Mouse (Mus musculus) CD4-positive helper T cell, adult 2 months (primary cell): ENCODE data around the gene Gm773.
"Not testable (repeated sequence)": the region's sequence is repeated elsewhere in the genome, so short reads cannot be mapped to it uniquely, and the experiment has no call there.

ENCODE experiments used
- DNase-seq: peaks from one replicate; pipeline ENCODE4 v3.0.0-alpha.2; 2012; ENCODE audit warnings: low read depth, missing footprints, low spot score

The Gm773 gene

GRCm38 (mm10) chrX:56212771-56213170 is at the start of gene Gm773:
Gene Gm773, minus strand, starts transcription at chrX:56212881.
- DNase-seq = no peak

- not testable (repeated sequence) for DNase-seq
Measured at GRCm38 (mm10) chrX:56186449-56186848, 26.2 kb downstream of the Gm773 start.

DNA sequence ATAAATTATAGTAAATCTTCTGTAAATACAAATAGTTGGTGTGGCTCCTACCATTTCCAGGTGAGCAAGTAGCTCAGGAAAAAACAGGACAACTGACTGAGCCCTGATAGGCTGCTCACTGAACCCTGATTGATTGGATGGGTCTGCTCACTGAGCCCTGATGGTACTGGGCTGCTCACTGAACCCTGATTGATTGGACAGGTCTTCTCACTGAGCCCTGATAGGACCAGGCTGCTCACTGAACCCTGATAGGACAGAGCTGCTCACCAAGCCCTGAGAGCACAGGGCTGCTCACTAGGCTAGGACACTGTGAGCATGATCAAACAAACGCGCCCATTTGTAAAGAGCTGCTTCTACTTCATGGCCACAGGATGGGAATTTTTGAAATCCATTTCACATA is 61.3 kb downstream of the Gm773 start:
- peak; percentile 1 for DNase-seq
